Mouse (Mus musculus) kidney, adult 2 months (tissue): ENCODE results near the gene Sirt4. TPM values are rescaled to one million over a fixed set of nuclear protein-coding genes. Genes with fewer than 3 reads are reported as not detected.
"Not testable (repeated sequence)": the region's sequence is repeated elsewhere in the genome, so short reads cannot be mapped to it uniquely, and the experiment has no call there.

Source experiments
- DNase-seq: peaks from one replicate; pipeline ENCODE4 v3.0.0; 2021
- H3K27ac ChIP-seq: fragments of 200-500 bp; 2 replicates; pipeline ENCODE4 v1.5.1; 2012; ENCODE audit warnings: low read depth, low read length, control low read depth, inconsistent platforms; ENCODE audit not compliant: insufficient read depth
- H3K27me3 ChIP-seq: fragments of 200-500 bp; replicated peaks from 2 replicates; pipeline ENCODE4 v1.6.1; 2012; ENCODE audit warnings: mild to moderate bottlenecking, moderate library complexity, low read length, inconsistent platforms; ENCODE audit not compliant: control insufficient read depth, insufficient read depth
- H3K36me3 ChIP-seq: fragments of 200-500 bp; 2 replicates; pipeline ENCODE4 v1.6.1; 2012; ENCODE audit warnings: mild to moderate bottlenecking, moderate library complexity, low read length, inconsistent platforms; ENCODE audit not compliant: control insufficient read depth, insufficient read depth
- H3K4me1 ChIP-seq: fragments of 200-500 bp; 2 replicates; pipeline ENCODE4 v1.6.1; 2011; ENCODE audit warnings: low read length; ENCODE audit not compliant: control insufficient read depth, insufficient read depth
- H3K4me3 ChIP-seq: fragments of 200-500 bp; 2 replicates; pipeline ENCODE4 v1.5.1; 2011; ENCODE audit warnings: mild to moderate bottlenecking, low read depth, low read length, control low read depth; ENCODE audit not compliant: insufficient read depth
- CTCF ChIP-seq: fragments of 200-500 bp; conservative IDR thresholded peaks from 2 replicates; pipeline ENCODE4 v1.5.1; 2011; ENCODE audit warnings: low read depth, mild to moderate bottlenecking, control low read depth, low read length, moderate library complexity, mixed read lengths; ENCODE audit not compliant: insufficient read depth, insufficient read length
- POLR2A ChIP-seq: fragments of 200-500 bp; IDR thresholded peaks from one replicate; pipeline ENCODE4 v1.6.1; 2011; ENCODE audit warnings: low read depth, low read length, control low read depth
- WGBS: fragments of 180-500 bp; shearing (Covaris S2); methylation state at CpG from one replicate; pipeline ENCODE4 v1.1.7; 2018; 5-methylcytosine and 5-hydroxymethylcytosine counted together
- polyA plus RNA-seq: library from polyadenylated mRNA; depleted of rRNA; stranded (reverse); fragments of >200 nt; gene quantifications from 2 replicates; pipeline ENCODE4 v1.2.3, GENCODE M21; 2012

Gene Sirt4
- polyA plus RNA-seq, 1 experiment = 34.0 TPM

DNA sequence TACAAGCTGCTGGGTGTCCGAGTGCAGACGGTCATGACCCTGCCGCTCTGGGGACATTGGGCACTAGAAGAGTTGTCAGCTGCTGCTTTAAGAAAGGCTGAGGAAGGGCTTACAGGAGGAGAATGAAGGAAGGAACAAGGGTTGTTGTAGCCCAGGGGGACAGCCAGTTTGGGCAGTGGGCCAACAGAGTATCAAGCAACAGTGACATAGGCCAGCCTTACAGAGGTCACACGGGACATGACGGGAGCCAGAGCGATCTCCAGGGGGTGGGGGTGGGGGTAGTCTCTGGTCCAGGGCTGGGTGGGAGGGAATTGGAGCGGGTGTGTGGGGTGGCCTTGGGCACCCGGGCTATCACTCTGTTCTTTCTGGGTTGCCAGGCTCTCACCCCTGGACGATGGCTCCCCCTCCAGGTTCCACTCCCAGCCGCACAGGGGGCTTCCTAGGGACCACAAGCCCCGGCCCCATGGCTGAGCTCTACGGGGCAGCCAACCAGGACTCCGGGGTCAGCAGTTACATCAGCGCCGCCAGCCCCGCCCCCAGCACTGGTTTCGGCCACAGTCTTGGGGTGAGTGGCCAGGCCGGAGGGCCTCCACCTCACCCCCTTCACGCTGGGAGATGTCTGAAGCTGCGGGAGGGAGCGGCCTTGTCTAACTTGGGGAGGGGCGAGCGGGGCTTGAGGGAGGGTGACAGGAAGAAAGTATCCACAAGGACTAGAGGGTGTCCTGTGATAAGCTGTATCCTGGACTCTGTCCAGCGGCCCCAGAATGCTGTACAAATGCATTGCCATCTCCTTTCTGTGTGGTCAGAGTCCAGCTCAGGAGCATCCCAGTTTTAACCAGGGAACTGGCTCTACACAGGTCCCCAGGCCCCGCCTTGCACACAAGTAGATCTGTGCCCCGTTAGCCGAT lies 33.9 kb downstream of the Sirt4 start:
- 90% methylated on average over 27 of the region's 27 CpGs for WGBS
- Histone ChIP-seq H3K4me3 (no peak overlapping the region), H3K27me3 (no peaks in the 10 kb centered on the region), H3K4me1 (no peaks in the 10 kb centered on the region), H3K36me3 (no peaks in the 10 kb centered on the region), H3K27ac (no peak overlapping the region)
- TF ChIP-seq POLR2A (no peak), CTCF (no peak)
- DNase-seq = no peak

DNA sequence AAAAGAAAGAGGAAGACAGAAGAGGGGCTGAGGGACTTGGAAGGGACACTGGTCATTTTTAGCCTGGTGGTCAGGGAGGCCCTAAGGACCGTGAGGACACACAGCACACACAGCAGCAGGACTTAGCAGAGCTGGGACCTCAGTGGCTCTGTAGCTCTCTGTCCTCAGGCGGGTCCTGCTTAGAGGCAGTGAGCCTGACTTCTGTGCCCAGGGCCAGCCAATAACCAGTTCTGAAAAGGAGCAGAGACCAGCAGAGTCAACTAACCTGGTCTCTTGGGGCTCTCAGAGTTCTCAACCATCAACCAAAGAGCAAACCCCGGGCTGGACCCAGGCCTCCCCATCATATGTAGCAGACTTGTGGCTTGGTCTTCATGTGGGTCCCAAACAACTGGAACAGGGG lies 35.3 kb downstream of the Sirt4 start:
- TF ChIP-seq POLR2A (no peak), CTCF (no peak)

DNA sequence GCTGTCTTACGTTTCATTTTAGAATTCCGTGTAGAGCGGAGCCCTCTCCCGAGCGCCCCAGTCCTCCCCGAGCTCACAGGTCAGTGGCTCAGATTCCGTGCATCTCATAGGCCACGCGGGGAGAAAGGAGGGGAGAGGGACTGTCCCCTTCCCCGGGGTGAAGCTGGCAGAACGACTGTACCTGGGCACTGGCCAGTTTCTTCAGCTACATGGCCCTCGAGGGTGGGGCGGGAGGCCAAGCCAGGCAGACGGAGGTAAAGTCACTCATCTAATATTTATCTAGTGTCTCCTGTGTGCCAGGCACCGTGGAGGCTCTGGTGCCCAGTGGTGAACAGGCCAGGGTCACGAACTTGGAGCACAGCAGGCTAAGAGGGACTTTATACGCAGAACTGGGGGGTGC lies 37.4 kb downstream of the Sirt4 start:
- 80% methylated on average over 17 of the region's 17 CpGs for WGBS
- no peak overlapping the region for H3K4me3 ChIP-seq
- no peaks in the 10 kb centered on the region for H3K36me3 ChIP-seq
- H3K27ac ChIP-seq = no peak overlapping the region
- no peaks in the 10 kb centered on the region for H3K27me3 ChIP-seq
- H3K4me1 ChIP-seq = no peaks in the 10 kb centered on the region
- TF ChIP-seq CTCF (no peak), POLR2A (no peak)
- DNase-seq = no peak

More for the DNA sequence above, 35.3 kb downstream of the Sirt4 start:
- Histone ChIP-seq H3K27ac (no peak overlapping the region), H3K4me3 (no peak overlapping the region), H3K36me3 (no peaks in the 10 kb centered on the region), H3K27me3 (no peaks in the 10 kb centered on the region), H3K4me1 (no peaks in the 10 kb centered on the region)
- no peak for DNase-seq
- WGBS = 91% methylated on average over 3 of the region's 3 CpGs

DNA sequence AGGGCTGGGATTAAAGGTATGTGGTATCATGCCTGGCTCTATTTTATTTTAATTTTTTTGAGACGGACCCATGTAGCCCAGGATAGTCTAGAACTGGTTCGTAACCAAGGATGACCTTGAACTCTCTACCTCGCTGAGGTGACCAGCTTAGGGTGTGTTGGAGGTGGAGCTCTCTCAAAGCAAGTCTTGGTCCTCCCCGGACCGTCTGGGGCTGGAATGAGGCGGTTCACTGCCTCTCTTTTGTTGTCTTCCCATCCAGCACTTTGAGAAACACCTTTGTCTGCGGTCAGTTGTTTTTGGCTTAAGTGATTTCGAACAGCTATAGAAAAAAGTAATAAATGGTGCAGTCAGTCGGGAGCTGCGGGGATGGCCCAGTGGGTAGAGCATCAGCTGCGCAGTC lies 40.4 kb downstream of the Sirt4 start:
- Histone ChIP-seq H3K36me3 (no peaks in the 10 kb centered on the region), H3K27me3 (no peaks in the 10 kb centered on the region), H3K27ac (no peak overlapping the region), H3K4me3 (no peak overlapping the region), H3K4me1 (no peaks in the 10 kb centered on the region)
- WGBS = 89% methylated on average over 11 of the region's 11 CpGs
- DNase-seq = no peak
- TF ChIP-seq CTCF = no peak
- no peak for TF ChIP-seq POLR2A

DNA sequence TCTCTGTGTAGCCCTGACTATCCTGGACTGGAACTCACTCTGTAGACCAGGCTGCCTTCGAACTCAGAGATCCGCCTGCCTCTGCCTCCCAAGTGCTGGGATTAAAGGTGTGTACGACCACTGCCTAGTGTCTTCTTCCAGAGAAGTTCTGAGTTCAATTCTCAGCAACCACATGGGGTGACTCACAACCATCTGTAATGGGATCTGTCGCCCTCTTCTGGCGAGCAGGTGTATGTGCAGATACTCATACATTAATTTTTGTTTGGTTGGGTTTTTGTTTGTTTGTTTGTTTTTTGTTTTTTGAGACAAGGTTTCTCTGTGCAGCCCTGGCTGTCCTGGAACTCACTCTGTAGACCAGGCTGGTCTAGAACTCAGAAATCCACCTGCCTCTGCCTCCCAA lies 41.9 kb downstream of the Sirt4 start:
- WGBS = 72% methylated on average over 5 of the region's 5 CpGs
- H3K4me1 ChIP-seq, H3K27ac ChIP-seq, H3K27me3 ChIP-seq, H3K36me3 ChIP-seq, H3K4me3 ChIP-seq: not testable (repeated sequence)
- peak; percentile 21 for DNase-seq
- peak; percentile 59 for TF ChIP-seq CTCF

- WGBS = 31% methylated on average over 14 of the region's 14 CpGs
- no peaks in the 10 kb centered on the region for H3K36me3 ChIP-seq
- no peak overlapping the region for H3K4me3 ChIP-seq
- no peak for TF ChIP-seq POLR2A
- peak; percentile 93 for TF ChIP-seq CTCF
- H3K27me3 ChIP-seq = no peaks in the 10 kb centered on the region
- DNase-seq = peak; percentile 76
- H3K27ac ChIP-seq = no peak overlapping the region
- H3K4me1 ChIP-seq = no peaks in the 10 kb centered on the region
These were observed 43.2 kb downstream of the Sirt4 start for GRCm38 (mm10) chr5:115441205-115441849.

- no peaks in the 10 kb centered on the region for H3K27me3 ChIP-seq
- H3K27ac ChIP-seq = no peak overlapping the region
- DNase-seq = no peak
- TF ChIP-seq CTCF = no peak
- no peak for TF ChIP-seq POLR2A
- no peaks in the 10 kb centered on the region for H3K4me1 ChIP-seq
- WGBS = 60% methylated on average over 7 of the region's 7 CpGs
- H3K36me3 ChIP-seq = no peaks in the 10 kb centered on the region
- no peak overlapping the region for H3K4me3 ChIP-seq
These were observed 45.9 kb downstream of the Sirt4 start for GRCm38 (mm10) chr5:115438667-115439066.
